Mouse (Mus musculus) heart, adult 2 months (tissue): ENCODE data around the gene Gm17581.

Source experiments
- CTCF ChIP-seq: fragments of 200-600 bp; IDR thresholded peaks from 2 replicates; pipeline ENCODE4 v1.8.1; 2022; ENCODE audit warnings: antibody characterized with exemption, mild to moderate bottlenecking, moderate library complexity
- POLR2A ChIP-seq: fragments of 200-500 bp; IDR thresholded peaks from 2 replicates; pipeline ENCODE4 v1.6.1; 2011; ENCODE audit warnings: mild to moderate bottlenecking, low read depth, low read length, control low read depth; ENCODE audit not compliant: insufficient read depth

- TF ChIP-seq CTCF, result no peak
- TF ChIP-seq POLR2A, result no peak
Observed at GRCm38 (mm10) chr2:155743351-155743750, 7.7 kb upstream of the Gm17581 start.
